21 mouse cellular contexts compared by ENCODE assay signal in genomic region chr2:157793851-157794332, GRCm38 (mm10). TPM values are rescaled to one million over a fixed set of nuclear protein-coding genes. Genes with fewer than 3 reads are reported as not detected.
DNase-seq lines count a peak whose midpoint lies in the region; ATAC-seq lines count a peak whose summit lies in the region.
"Had no signal": no experiment of that assay in that cellular context is flagged by ENCODE, and none has a peak within 500 bp of the region (broad histone marks: within the 10 kb centered on the region; RNA-seq: fewer than 3 reads in every experiment).

No protein-coding gene starts in this region.

- no peak overlapping the region for H3K4me3 ChIP-seq in hindbrain, embryonic 13.5 days
- no peak overlapping the region for H3K4me3 ChIP-seq in hindbrain, embryonic 10.5 days
- H3K4me3 ChIP-seq in midbrain, embryonic 16.5 days (ENCODE audit: low read depth, low read length), result no peak overlapping the region
- no peak overlapping the region for H3K4me3 ChIP-seq in midbrain, embryonic 10.5 days
- H3K4me3 ChIP-seq in liver, embryonic 12.5 days, result no peak overlapping the region
- H3K4me3 ChIP-seq: embryonic facial prominence, embryonic 15.5 days; forebrain, embryonic 10.5 days; heart, embryonic 10.5 days; stomach, embryonic 15.5 days had no signal

- WGBS in hindbrain, embryonic 13.5 days, result 77% methylated on average over 8 of the region's 8 CpGs
- WGBS in hindbrain, embryonic 10.5 days, result 87% methylated on average over 8 of the region's 8 CpGs
- 56% methylated on average over 8 of the region's 8 CpGs for WGBS in midbrain, embryonic 16.5 days
- WGBS in midbrain, embryonic 10.5 days, result 86% methylated on average over 8 of the region's 8 CpGs
- WGBS in liver, embryonic 12.5 days (ENCODE audit: insufficient replicate concordance), result 17% methylated on average over 8 of the region's 8 CpGs

- no peak overlapping the region for H3K4me2 ChIP-seq in hindbrain, embryonic 13.5 days
- H3K4me2 ChIP-seq in midbrain, embryonic 16.5 days (ENCODE audit: low read length), result no peak overlapping the region
- H3K4me2 ChIP-seq in liver, embryonic 12.5 days, result no peak overlapping the region
- H3K4me2 ChIP-seq: embryonic facial prominence, embryonic 15.5 days; lung, embryonic 14.5 days; stomach, embryonic 15.5 days had no signal

- H3K4me1 ChIP-seq in hindbrain, embryonic 13.5 days (replicated peaks), result peaks cover 31% of the 10 kb centered on the region
- H3K4me1 ChIP-seq in hindbrain, embryonic 10.5 days (replicated peaks), result peaks cover 40% of the 10 kb centered on the region
- H3K4me1 ChIP-seq in midbrain, embryonic 16.5 days (ENCODE audit: control insufficient read depth, insufficient read depth, low read length), result peaks cover 18% of the 10 kb centered on the region
- peaks cover 13% of the 10 kb centered on the region for H3K4me1 ChIP-seq in midbrain, embryonic 10.5 days
- peaks cover 20% of the 10 kb centered on the region for H3K4me1 ChIP-seq in liver, embryonic 12.5 days
- H3K4me1 ChIP-seq: embryonic facial prominence, embryonic 15.5 days; stomach, embryonic 15.5 days had no signal

- H3K27ac ChIP-seq in hindbrain, embryonic 13.5 days, result 0 out of 2 replicates have a peak overlapping the region, but pooled peaks have one; percentile 24
- H3K27ac ChIP-seq in hindbrain, embryonic 10.5 days, result no peak overlapping the region
- H3K27ac ChIP-seq in midbrain, embryonic 16.5 days (ENCODE audit: low read length), result peak overlapping the region; percentile 23; the same call in 1 of the 2 replicates
- no peak overlapping the region for H3K27ac ChIP-seq in midbrain, embryonic 10.5 days (replicated peaks)
- H3K27ac ChIP-seq in liver, embryonic 12.5 days, result no peak overlapping the region
- H3K27ac ChIP-seq: embryonic facial prominence, embryonic 15.5 days; forebrain, embryonic 10.5 days; heart, embryonic 10.5 days; stomach, embryonic 15.5 days had no signal

- no peaks in the 10 kb centered on the region for H3K36me3 ChIP-seq in hindbrain, embryonic 13.5 days
- H3K36me3 ChIP-seq in hindbrain, embryonic 10.5 days, result peaks cover 23% of the 10 kb centered on the region
- 0 out of 2 replicates have a peak, but pooled peaks cover 1% of the 10 kb centered on the region for H3K36me3 ChIP-seq in midbrain, embryonic 16.5 days (ENCODE audit: control insufficient read depth, insufficient read depth, low read length)
- peaks cover 28% of the 10 kb centered on the region for H3K36me3 ChIP-seq in midbrain, embryonic 10.5 days
- peaks cover 31% of the 10 kb centered on the region for H3K36me3 ChIP-seq in liver, embryonic 12.5 days

- ATAC-seq in hindbrain, embryonic 13.5 days (ENCODE audit: low FRiP score), result no peak
- no peak for ATAC-seq in midbrain, embryonic 16.5 days
- ATAC-seq in liver, embryonic 12.5 days, result peak; percentile 52; the same call in 1 of the 2 replicates
- ATAC-seq in megakaryocyte-erythroid progenitor cell, adult 5-6 weeks (replicated peaks; ENCODE audit: low FRiP score, low TSS enrichment, poor library complexity, severe bottlenecking), result peak; percentile 80
- ATAC-seq: activated CD4-positive, CD25-positive, alpha-beta regulatory T cell, adult 4 months had no signal

- peaks cover 74% of the 10 kb centered on the region for H3K27me3 ChIP-seq in hindbrain, embryonic 13.5 days
- H3K27me3 ChIP-seq in hindbrain, embryonic 10.5 days (ENCODE audit: insufficient read depth, poor library complexity, severe bottlenecking), result peaks cover 42% of the 10 kb centered on the region
- no peaks in the 10 kb centered on the region for H3K27me3 ChIP-seq in midbrain, embryonic 16.5 days (ENCODE audit: control insufficient read depth, insufficient read depth, low read depth, low read length)
- H3K27me3 ChIP-seq in midbrain, embryonic 10.5 days (ENCODE audit: low read depth, poor library complexity, severe bottlenecking), result peaks cover 21% of the 10 kb centered on the region
- no peaks in the 10 kb centered on the region for H3K27me3 ChIP-seq in liver, embryonic 12.5 days (replicated peaks)
- H3K27me3 ChIP-seq: embryonic facial prominence, embryonic 15.5 days; stomach, embryonic 15.5 days had no signal

- H3K9me3 ChIP-seq in hindbrain, embryonic 13.5 days, result no peaks in the 10 kb centered on the region
- H3K9me3 ChIP-seq in hindbrain, embryonic 10.5 days, result no peaks in the 10 kb centered on the region
- H3K9me3 ChIP-seq in midbrain, embryonic 16.5 days (replicated peaks; ENCODE audit: control insufficient read depth, low read length, poor library complexity, severe bottlenecking), result no peaks in the 10 kb centered on the region
- no peaks in the 10 kb centered on the region for H3K9me3 ChIP-seq in midbrain, embryonic 10.5 days (replicated peaks)
- H3K9me3 ChIP-seq in liver, embryonic 12.5 days (replicated peaks), result no peaks in the 10 kb centered on the region
- H3K9me3 ChIP-seq: embryonic facial prominence, embryonic 15.5 days; forebrain, embryonic 10.5 days; heart, embryonic 10.5 days; stomach, embryonic 15.5 days had no signal

- no peak for DNase-seq in hindbrain, embryonic 10.5 days (ENCODE audit: low spot score)
- DNase-seq in midbrain, embryonic 10.5 days (ENCODE audit: low spot score), result no peak
- DNase-seq in ovary, postnatal 14 days (ENCODE audit: low spot score), result no peak
- no peak for DNase-seq in kidney, postnatal 36 days
- DNase-seq: adrenal gland, postnatal 14 days; cerebellum, postnatal 10 days; embryo, embryonic 11 days; gastrocnemius, postnatal 14 days; heart, postnatal 14 days; kidney, adult 9 months; lung, embryonic 14.5 days; spleen, adult 18-20 months had no signal

- no peak overlapping the region for H3K9ac ChIP-seq in hindbrain, embryonic 13.5 days
- no peak overlapping the region for H3K9ac ChIP-seq in midbrain, embryonic 16.5 days (ENCODE audit: low read depth, low read length)
- no peak overlapping the region for H3K9ac ChIP-seq in liver, embryonic 12.5 days
- H3K9ac ChIP-seq: embryonic facial prominence, embryonic 15.5 days; lung, embryonic 14.5 days; stomach, embryonic 15.5 days had no signal

RNA-seq across cellular contexts. Expression of gene Ctnnbl1, which starts 56.7 kb away (rescaled TPM):
- polyA plus RNA-seq in hindbrain, embryonic 13.5 days (2015; fragmentation: Nextera tagmentation; extraction: Ambion mirVana), result 70.6 and 72.8 TPM in 2 replicates
- 93.4 and 95.9 TPM in 2 replicates for polyA plus RNA-seq in hindbrain, embryonic 10.5 days (2016; fragmentation: Nextera tagmentation; extraction: Ambion mirVana)
- 62.7 and 63.6 TPM in 2 replicates for polyA plus RNA-seq in midbrain, embryonic 16.5 days (2015; fragmentation: Nextera tagmentation; extraction: Ambion mirVana)
- polyA plus RNA-seq in midbrain, embryonic 10.5 days (2016; fragmentation: Nextera tagmentation; extraction: Ambion mirVana), result 96.0 and 102 TPM in 2 replicates
- polyA plus RNA-seq in liver, embryonic 12.5 days (2016; fragmentation: Nextera tagmentation; extraction: Ambion mirVana), result 35.7 and 39.0 TPM in 2 replicates
- total RNA-seq in megakaryocyte-erythroid progenitor cell, adult 5-6 weeks (2014; fragmentation: Nextera tagmentation), result 23.5 and 28.1 TPM in 2 replicates
- 36.6 and 39.6 TPM in 2 replicates for total RNA-seq in megakaryocyte-erythroid progenitor cell, adult 5-6 weeks (2017)

Comparison
In these comparisons a context has a peak if more than half of its experiments do, and no peak if none do; other contexts are left out.
1. H3K27ac ChIP-seq: peak in hindbrain, embryonic 13.5 days (single experiment) and midbrain, embryonic 16.5 days (single experiment); none in hindbrain, embryonic 10.5 days (single experiment), midbrain, embryonic 10.5 days (single experiment) and liver, embryonic 12.5 days (single experiment).
2. ATAC-seq: peak in liver, embryonic 12.5 days (single experiment) and megakaryocyte-erythroid progenitor cell, adult 5-6 weeks (single experiment); none in hindbrain, embryonic 13.5 days (single experiment) and midbrain, embryonic 16.5 days (single experiment).